Mouse (Mus musculus) heart, adult 11 months (tissue): ENCODE measurements around the gene Rpl19.

Experiments
- DNase-seq: peaks from one replicate; pipeline ENCODE4 v3.0.0; 2022

The Rpl19 gene

GRCm38 (mm10) chr11:98026570-98027296 is at the start of gene Rpl19:
Gene Rpl19 (plus strand): TSS chr11:98026710.
- DNase-seq: peak; percentile 99

GRCm38 (mm10) chr11:97977797-97978196 is 48.7 kb upstream of the Rpl19 start:
- no peak for DNase-seq

GRCm38 (mm10) chr11:97978392-97978791 is 48.1 kb upstream of the Rpl19 start:
- DNase-seq: peak; percentile 91

- DNase-seq: peak; percentile 95
Observed at GRCm38 (mm10) chr11:97979824-97980495, 46.5 kb upstream of the Rpl19 start.

- peak; percentile 98 for DNase-seq
Observed at GRCm38 (mm10) chr11:97980531-97980966, 46.0 kb upstream of the Rpl19 start.

GRCm38 (mm10) chr11:97982721-97983120 is 43.8 kb upstream of the Rpl19 start:
- DNase-seq: no peak

GRCm38 (mm10) chr11:97983506-97983905 is 43.0 kb upstream of the Rpl19 start:
- no peak for DNase-seq

- no peak for DNase-seq
Observed at GRCm38 (mm10) chr11:97983983-97984382, 42.5 kb upstream of the Rpl19 start.

GRCm38 (mm10) chr11:97985727-97986677 is 40.5 kb upstream of the Rpl19 start, which contains the start of gene Plxdc1:
Gene Plxdc1 (minus strand): TSS chr11:97986444.
- DNase-seq: peak; percentile 95

- DNase-seq: peak; percentile 95
Observed at GRCm38 (mm10) chr11:97986738-97987465, 39.6 kb upstream of the Rpl19 start.

- DNase-seq: peak; percentile 99
Observed at GRCm38 (mm10) chr11:97987551-97988526, 38.7 kb upstream of the Rpl19 start.

GRCm38 (mm10) chr11:97988530-97989096 is 37.9 kb upstream of the Rpl19 start:
- peak; percentile 98 for DNase-seq

- DNase-seq: peak; percentile 98
Observed at GRCm38 (mm10) chr11:97994539-97995100, 31.9 kb upstream of the Rpl19 start.

- DNase-seq: peak; percentile 98
Observed at GRCm38 (mm10) chr11:97995564-97996288, 30.8 kb upstream of the Rpl19 start, which contains the start of gene Arl5c. Gene Arl5c (minus strand): TSS chr11:97996181.

- no peak for DNase-seq
Observed at GRCm38 (mm10) chr11:97996691-97997090, 29.8 kb upstream of the Rpl19 start.

- DNase-seq: no peak
Observed at GRCm38 (mm10) chr11:97997387-97997960, 29.0 kb upstream of the Rpl19 start.

- DNase-seq: no peak
Observed at GRCm38 (mm10) chr11:97998074-97998793, 28.3 kb upstream of the Rpl19 start.

GRCm38 (mm10) chr11:97998898-97999608 is 27.5 kb upstream of the Rpl19 start:
- DNase-seq: no peak
